Mouse (Mus musculus) CD4-positive naive resting alpha-beta T cell, adult 57 days (primary cell): Measurements from ENCODE around the gene Dock2. TPM values are rescaled to one million over a fixed set of nuclear protein-coding genes. Genes with fewer than 3 reads are reported as not detected.

Experiments used
- total RNA-seq: library from RNA; stranded (reverse); gene quantifications from one replicate; pipeline ENCODE4 v1.2.4, GENCODE M21; 2023

Dock2 gene
- 533 TPM for total RNA-seq

GRCm38 (mm10) chr11:34783587-34784043 lies at the start of gene Dock2:
Gene Dock2, minus strand, starts transcription at chr11:34783892.

GRCm38 (mm10) chr11:34314534-34315379 lies 468.9 kb downstream of the Dock2 start, which contains the start of gene Fam196b:
Gene Fam196b, plus strand, starts transcription at chr11:34314822.

GRCm38 (mm10) chr11:34207989-34208388 lies 575.7 kb downstream of the Dock2 start, which contains the start of gene Foxi1:
Gene Foxi1, minus strand, starts transcription at chr11:34208089.

Other genes starting within 250 kb of the Dock2 start
- gene Spdl1, start 49.7 kb upstream of the Dock2 start, total RNA-seq = 0.59 TPM